ENCODE assay signal across 8 mouse cellular contexts in genomic region chr17:66448421-66449405, GRCm38 (mm10). TPM values are rescaled to one million over a fixed set of nuclear protein-coding genes. Genes with fewer than 3 reads are reported as not detected.
DNase-seq lines count a peak whose midpoint lies in the region; ATAC-seq and TF ChIP-seq lines count a peak whose summit lies in the region.

No protein-coding gene starts in this region.

- TF ChIP-seq EP300 in heart, postnatal 0 days (IDR thresholded peaks at IDR 0.05; ENCODE audit: low read depth), result no peak

- peak; percentile 48 for DNase-seq in ZHBTc4 (ENCODE audit: low read depth, low spot score)
- DNase-seq in heart, postnatal 0 days (ENCODE audit: low spot score), result no peak
- DNase-seq in kidney, postnatal 36 days, result peak; percentile 7 to 65
- peak; percentile 65 for DNase-seq in lung, postnatal 10 days
- no peak for DNase-seq in T-cell, adult 2 months (ENCODE audit: low spot score)

- peaks cover 18% of the 10 kb centered on the region for H3K79me3 ChIP-seq in C2C12 (ENCODE audit: low read depth)

- no peaks in the 10 kb centered on the region for H3K9me3 ChIP-seq in embryonic facial prominence, embryonic 15.5 days (replicated peaks)
- H3K9me3 ChIP-seq in heart, postnatal 0 days (replicated peaks; ENCODE audit: control insufficient read depth, low read length), result no peaks in the 10 kb centered on the region

- peak overlapping the region; percentile 69 for H3K27ac ChIP-seq in embryonic facial prominence, embryonic 15.5 days (replicated peaks)
- H3K27ac ChIP-seq in heart, postnatal 0 days (ENCODE audit: low read depth), result peak overlapping the region; percentile 27; the same call in 1 of the 2 replicates
- H3K27ac ChIP-seq in small intestine, adult 2 months (ENCODE audit: insufficient read depth, low read depth, low read length), result no peak overlapping the region

- H3ac ChIP-seq in C2C12 (ENCODE audit: control insufficient read depth, insufficient read length, low read depth), result peak overlapping the region; percentile 61

- WGBS in embryonic facial prominence, embryonic 15.5 days, result 1% methylated on average over 134 of the region's 136 CpGs
- under 1% methylated on average over 74 of the region's 136 CpGs for WGBS in heart, postnatal 0 days
- 1% methylated on average over 128 of the region's 136 CpGs for WGBS in small intestine, adult 2 months

- H3K9ac ChIP-seq in embryonic facial prominence, embryonic 15.5 days, result peak overlapping the region; percentile 63
- H3K9ac ChIP-seq in heart, postnatal 0 days (replicated peaks; ENCODE audit: low read depth, low read length), result peak overlapping the region; percentile 62

- peak overlapping the region; percentile 55 for H3K4me3 ChIP-seq in C2C12 (ENCODE audit: insufficient read depth, poor library complexity, severe bottlenecking)
- peak overlapping the region; percentile 76 for H3K4me3 ChIP-seq in embryonic facial prominence, embryonic 15.5 days (replicated peaks)
- peak overlapping the region; percentile 68 for H3K4me3 ChIP-seq in heart, postnatal 0 days (ENCODE audit: low read depth, low read length)
- peak overlapping the region; percentile 83 for H3K4me3 ChIP-seq in small intestine, adult 2 months (ENCODE audit: low read depth, low read length)

- TF ChIP-seq CTCF in C2C12 (IDR thresholded peaks at IDR 0.05; ENCODE audit: control insufficient read depth, insufficient read depth, insufficient read length), result peak; percentile 65
- TF ChIP-seq CTCF in heart, postnatal 0 days (IDR thresholded peaks at IDR 0.05; ENCODE audit: low read depth), result 0 out of 2 replicates have a peak, but pooled peaks have one; percentile 15
- no peak for TF ChIP-seq CTCF in small intestine, adult 2 months (IDR thresholded peaks at IDR 0.05; ENCODE audit: extremely low read depth, insufficient read length, insufficient replicate concordance, low read depth, low read length)

- H3K36me3 ChIP-seq in C2C12 (ENCODE audit: control insufficient read depth, insufficient read depth), result no peaks in the 10 kb centered on the region
- no peaks in the 10 kb centered on the region for H3K36me3 ChIP-seq in embryonic facial prominence, embryonic 15.5 days
- H3K36me3 ChIP-seq in heart, postnatal 0 days (replicated peaks; ENCODE audit: control insufficient read depth, insufficient read depth, low read length), result no peaks in the 10 kb centered on the region
- H3K36me3 ChIP-seq in small intestine, adult 2 months (ENCODE audit: control insufficient read depth, insufficient read depth, low read length), result no peaks in the 10 kb centered on the region

- no peaks in the 10 kb centered on the region for H3K27me3 ChIP-seq in C2C12 (ENCODE audit: control insufficient read depth, insufficient read depth, insufficient read length)
- H3K27me3 ChIP-seq in embryonic facial prominence, embryonic 15.5 days, result peaks cover 39% of the 10 kb centered on the region
- H3K27me3 ChIP-seq in heart, postnatal 0 days (ENCODE audit: control insufficient read depth, insufficient read depth, low read length), result peaks cover 51% of the 10 kb centered on the region
- peaks cover 49% of the 10 kb centered on the region for H3K27me3 ChIP-seq in small intestine, adult 2 months (ENCODE audit: control insufficient read depth, insufficient read depth, low read length)

- no peak for TF ChIP-seq POLR2A in small intestine, adult 2 months (IDR thresholded peaks at IDR 0.05; ENCODE audit: low read depth, low read length)

- H3K4me1 ChIP-seq in embryonic facial prominence, embryonic 15.5 days, result peaks cover 28% of the 10 kb centered on the region
- H3K4me1 ChIP-seq in heart, postnatal 0 days (ENCODE audit: control insufficient read depth, insufficient read depth), result no peaks in the 10 kb centered on the region
- H3K4me1 ChIP-seq in small intestine, adult 2 months (ENCODE audit: control insufficient read depth, insufficient read depth, insufficient read length, low read length), result peaks cover 9% of the 10 kb centered on the region; the same call in 1 of the 2 replicates

- peak; percentile 22 for ATAC-seq in embryonic facial prominence, embryonic 15.5 days (ENCODE audit: insufficient number of reproducible peaks, low FRiP score, low TSS enrichment, low read depth)
- ATAC-seq in heart, postnatal 0 days (ENCODE audit: insufficient read depth, low read depth), result peak; percentile 24

- H3K4me2 ChIP-seq in embryonic facial prominence, embryonic 15.5 days (replicated peaks), result peak overlapping the region; percentile 98
- peak overlapping the region; percentile 97 for H3K4me2 ChIP-seq in heart, postnatal 0 days (ENCODE audit: low read depth, low read length)

- peaks cover 51% of the 10 kb centered on the region for H3K79me2 ChIP-seq in C2C12 (ENCODE audit: control insufficient read depth, insufficient read depth)

TF ChIP-seq in C2C12, 6 proteins besides CTCF, POLR2A, EP300 and RAD21:
- TF ChIP-seq MYOG (IDR thresholded peaks at IDR 0.05; ENCODE audit: control insufficient read depth, extremely low read depth, insufficient read length), result no peak
- TF ChIP-seq MYOD1 (IDR thresholded peaks at IDR 0.05; ENCODE audit: control insufficient read depth, insufficient read length, low read depth), result no peak
- TF ChIP-seq MAX (IDR thresholded peaks at IDR 0.05), result no peak
- TF ChIP-seq USF1 (IDR thresholded peaks at IDR 0.05; ENCODE audit: low read depth), result no peak
- no peak for TF ChIP-seq FOSL1 (IDR thresholded peaks at IDR 0.05; ENCODE audit: insufficient read depth, low read length, poor library complexity, severe bottlenecking)
- TF ChIP-seq CEBPB (IDR thresholded peaks at IDR 0.05; ENCODE audit: low read depth), result no peak
TF ChIP-seq in C2C12: peak in this region for 0.

RNA-seq across cellular contexts. Expression of gene Mtcl1, which starts 0.8 kb away (rescaled TPM):
- 15.1 TPM for polyA plus RNA-seq in C2C12 (2012; fragmentation: generic; extraction: Trizol)
- 5.3 and 5.8 TPM in 2 replicates for polyA plus RNA-seq in embryonic facial prominence, embryonic 15.5 days (2015; fragmentation: Nextera tagmentation; extraction: Ambion mirVana)
- total RNA-seq in heart, postnatal 0 days (2014; rRNA removed; ENCODE audit: low replicate concordance), result 2.6 and 5.6 TPM in 2 replicates
- 0.57 and 0.71 TPM in 2 replicates for polyA plus RNA-seq in heart, postnatal 0 days (2015; fragmentation: Nextera tagmentation; extraction: Ambion mirVana)
- polyA plus RNA-seq in small intestine, adult 2 months (2012; rRNA removed), result 1.8 and 1.9 TPM in 2 replicates

Comparison
In these comparisons a context has a peak if more than half of its experiments do, and no peak if none do; other contexts are left out.
1. DNase-seq: peak in ZHBTc4 (single experiment), kidney, postnatal 36 days (2 of 2) and lung, postnatal 10 days (single experiment); none in heart, postnatal 0 days (single experiment) and T-cell, adult 2 months (single experiment).
2. Peak in every context shown above with its lines, with median percentiles within 50 percentile points of each other: H3K4me3 ChIP-seq.